ENCODE assay signal across 17 mouse cellular contexts in the genomic region with DNA sequence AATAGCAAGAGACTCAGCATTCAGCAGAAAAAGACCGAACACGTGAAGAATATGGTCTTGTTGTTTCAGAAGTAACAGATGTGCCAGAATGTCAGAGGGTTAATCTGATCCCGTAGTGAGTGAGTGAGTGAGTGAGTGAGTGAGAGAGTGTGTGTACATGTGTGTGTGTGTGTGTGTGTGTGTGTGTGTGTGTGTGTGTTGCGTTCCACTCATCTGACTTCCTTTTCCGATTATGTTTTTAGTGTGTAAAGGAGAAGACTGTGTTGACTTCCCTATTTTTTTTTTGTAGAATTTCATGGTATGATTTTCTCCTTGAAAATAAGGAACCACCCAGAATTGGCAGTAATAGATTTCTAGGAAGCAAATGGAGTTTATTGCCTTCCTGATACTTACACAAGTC.
"Had no signal": no experiment of that assay in that cellular context is flagged by ENCODE, and none has a peak within 500 bp of the region (broad histone marks: within the 10 kb centered on the region; RNA-seq: fewer than 3 reads in every experiment).

No protein-coding gene starts in this region.

- DNase-seq: kidney, adult 11 months; kidney, adult 9 months; kidney, postnatal 10 days; kidney, postnatal 4 days; liver, embryonic 13.5 days; liver, postnatal 0 days; right cerebral cortex, adult 18-20 months; right cerebral cortex, postnatal 4 days; spleen, adult 18-20 months; thymus, postnatal 36 days had no signal

- H3K4me2 ChIP-seq: liver, embryonic 13.5 days; lung, embryonic 15.5 days; midbrain, embryonic 12.5 days; stomach, embryonic 15.5 days had no signal

- H3K4me3 ChIP-seq: left cerebral cortex, adult 2 months; limb, embryonic 10.5 days; liver, embryonic 13.5 days; lung, embryonic 15.5 days; megakaryocyte, embryonic 14.5 days; midbrain, embryonic 12.5 days; stomach, embryonic 15.5 days had no signal

- H3K9me3 ChIP-seq: limb, embryonic 10.5 days; liver, embryonic 13.5 days; lung, embryonic 15.5 days; midbrain, embryonic 12.5 days; stomach, embryonic 15.5 days had no signal

- ATAC-seq: liver, postnatal 0 days; midbrain, embryonic 16.5 days had no signal

- H3K27me3 ChIP-seq: liver, embryonic 13.5 days; lung, embryonic 15.5 days; megakaryocyte, embryonic 14.5 days; stomach, embryonic 15.5 days had no signal

- H3K27ac ChIP-seq: left cerebral cortex, adult 2 months; limb, embryonic 10.5 days; liver, embryonic 13.5 days; lung, embryonic 15.5 days; midbrain, embryonic 12.5 days; stomach, embryonic 15.5 days had no signal

- H3K9ac ChIP-seq: liver, embryonic 13.5 days; liver, postnatal 0 days; lung, embryonic 15.5 days; midbrain, embryonic 12.5 days; stomach, embryonic 15.5 days had no signal

- H3K4me1 ChIP-seq: limb, embryonic 10.5 days; liver, embryonic 13.5 days; midbrain, embryonic 12.5 days; stomach, embryonic 15.5 days had no signal

- H3K36me3 ChIP-seq: limb, embryonic 10.5 days; liver, embryonic 13.5 days; lung, embryonic 15.5 days; midbrain, embryonic 12.5 days; stomach, embryonic 15.5 days had no signal
